Mouse (Mus musculus): Measurements from ENCODE around the gene Prokr2. TPM values are rescaled to one million over a fixed set of nuclear protein-coding genes. Genes with fewer than 3 reads are reported as not detected.
A peak's percentile ranks its signal among the peaks of the same experiment; 100 is the strongest.
"Not testable (repeated sequence)": the region's sequence is repeated elsewhere in the genome, so short reads cannot be mapped to it uniquely, and the experiment has no call there.

Gene Prokr2
- total RNA-seq, 2 experiments from 2014 or later = 0.10 to 0.12 TPM

- DNase-seq = no peak
These were observed 44.9 kb downstream of the Prokr2 start for GRCm38 (mm10) chr2:132340350-132340749.

- DNase-seq = no peak
These were observed 48.0 kb downstream of the Prokr2 start for GRCm38 (mm10) chr2:132337202-132337601.

- DNase-seq = peak in 1 of 2 experiments; percentile 38
These were observed 61.7 kb downstream of the Prokr2 start for GRCm38 (mm10) chr2:132323541-132323940.

GRCm38 (mm10) chr2:132320516-132320915, 64.7 kb downstream of the Prokr2 start:
- no peak for DNase-seq

GRCm38 (mm10) chr2:132317178-132317577, 68.1 kb downstream of the Prokr2 start:
- no peak for DNase-seq

GRCm38 (mm10) chr2:132316041-132316808, 69.0 kb downstream of the Prokr2 start:
- DNase-seq = peak; percentile 55 to 78

GRCm38 (mm10) chr2:132314057-132314456, 71.2 kb downstream of the Prokr2 start:
- not testable (repeated sequence) for DNase-seq

- DNase-seq = no peak
These were observed 71.7 kb downstream of the Prokr2 start for GRCm38 (mm10) chr2:132313568-132313967.

GRCm38 (mm10) chr2:132312616-132313015, 72.6 kb downstream of the Prokr2 start:
- DNase-seq = no peak

GRCm38 (mm10) chr2:132309398-132309930, 75.8 kb downstream of the Prokr2 start:
- DNase-seq = no peak

- DNase-seq = no peak
These were observed 76.4 kb downstream of the Prokr2 start for GRCm38 (mm10) chr2:132308829-132309228.

- peak in 1 of 2 experiments; percentile 38 for DNase-seq
These were observed 77.9 kb downstream of the Prokr2 start for GRCm38 (mm10) chr2:132307213-132307843.

GRCm38 (mm10) chr2:132305988-132306387, 79.3 kb downstream of the Prokr2 start:
- no peak for DNase-seq

GRCm38 (mm10) chr2:132305165-132305564, 80.1 kb downstream of the Prokr2 start:
- DNase-seq = no peak

- no peak for DNase-seq
These were observed 83.8 kb downstream of the Prokr2 start for GRCm38 (mm10) chr2:132301436-132301835.

- no peak for DNase-seq
These were observed 87.0 kb downstream of the Prokr2 start for GRCm38 (mm10) chr2:132298250-132298649.

- DNase-seq = no peak
These were observed 91.4 kb downstream of the Prokr2 start for GRCm38 (mm10) chr2:132293694-132294450.

GRCm38 (mm10) chr2:132292083-132292482, 93.2 kb downstream of the Prokr2 start:
- DNase-seq = peak; percentile 75 to 82

GRCm38 (mm10) chr2:132291265-132291664, 94.0 kb downstream of the Prokr2 start:
- peak; percentile 46 to 55 for DNase-seq

GRCm38 (mm10) chr2:132290808-132291207, 94.4 kb downstream of the Prokr2 start:
- no peak for DNase-seq

GRCm38 (mm10) chr2:132289213-132289612, 96.0 kb downstream of the Prokr2 start:
- not testable (repeated sequence) for DNase-seq
